Mouse (Mus musculus): ENCODE data around the gene Olfr1280. TPM values are rescaled to one million over a fixed set of nuclear protein-coding genes. Genes with fewer than 3 reads are reported as not detected.
"Not testable (repeated sequence)": the region's sequence is repeated elsewhere in the genome, so short reads cannot be mapped to it uniquely, and the experiment has no call there.

Olfr1280 gene
- polyA plus RNA-seq (2015; fragmentation: Nextera tagmentation; extraction: Ambion mirVana), result not detected in 2 replicates

DNA sequence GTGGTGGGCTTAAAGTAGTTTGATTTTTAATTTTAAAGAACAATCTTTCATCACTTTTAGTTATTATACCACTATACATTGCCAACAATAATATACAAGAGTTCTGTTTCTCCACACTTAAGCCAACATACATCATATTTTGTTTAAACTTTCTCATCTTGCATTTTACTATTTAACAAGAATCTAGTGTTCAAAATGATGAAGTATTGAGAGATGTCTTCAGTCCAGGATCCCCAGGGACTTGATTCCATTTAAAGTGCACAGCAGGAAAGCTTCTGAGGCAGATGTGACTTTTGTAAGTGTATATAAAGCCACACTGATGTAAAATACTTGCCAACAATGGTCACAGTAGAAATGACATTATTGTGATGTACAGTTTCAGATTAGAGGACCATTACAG, at the start of gene Olfr1280:
TSS of gene Olfr1280 (plus strand) at position 301 of the 400 bp plus-strand sequence.
- Histone ChIP-seq H3K4me2 (no peak within 1 kb of the TSS), H3K27ac (no peak within 1 kb of the TSS), H3K4me1 (no peaks in the 10 kb centered on the region), H3K27me3 (no peaks in the 10 kb centered on the region), H3K9ac (no peak within 1 kb of the TSS), H3K9me3 (no peaks in the 10 kb centered on the region), H3K4me3 (no peak within 1 kb of the TSS), H3K36me3 (no peaks in the 10 kb centered on the region)
- ATAC-seq (ENCODE audit: insufficient number of reproducible peaks, insufficient read depth, low FRiP score, low TSS enrichment, low read depth), result no peak

DNA sequence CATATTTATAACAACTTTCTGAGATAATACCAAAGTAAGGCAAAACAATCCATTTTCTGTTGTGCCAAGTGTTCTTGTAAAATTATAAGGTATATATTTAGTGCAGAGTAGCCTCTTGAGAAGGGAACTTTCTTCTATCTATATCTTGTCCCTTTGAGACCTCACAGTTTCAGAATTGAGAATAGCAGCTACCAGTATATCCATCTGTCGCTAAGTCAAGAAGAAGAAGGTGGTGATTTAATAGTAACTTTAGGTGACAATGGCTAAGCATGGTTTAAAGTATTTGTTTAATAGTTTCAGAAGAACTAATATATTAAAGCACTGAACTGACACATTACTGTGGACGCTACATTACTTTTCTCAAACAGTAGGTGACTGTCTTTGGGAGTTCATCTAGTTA, 39.8 kb upstream of the Olfr1280 start, which contains the start of gene Olfr1277:
TSS of gene Olfr1277 (minus strand) at position 101 of the 400 bp plus-strand sequence.
- ATAC-seq (ENCODE audit: insufficient number of reproducible peaks, insufficient read depth, low FRiP score, low TSS enrichment, low read depth), result no peak
- no peak within 1 kb of the TSS for H3K4me2 ChIP-seq
- H3K4me1 ChIP-seq, result no peaks in the 10 kb centered on the region
- no peak within 1 kb of the TSS for H3K4me3 ChIP-seq
- WGBS, result 78% methylated on average over 2 of the region's 2 CpGs
- no peaks in the 10 kb centered on the region for H3K9me3 ChIP-seq
- H3K27ac ChIP-seq, result no peak within 1 kb of the TSS
- no peak within 1 kb of the TSS for H3K9ac ChIP-seq
- H3K27me3 ChIP-seq, result no peaks in the 10 kb centered on the region
- no peaks in the 10 kb centered on the region for H3K36me3 ChIP-seq

GRCm38 (mm10) chr2:111289836-111290235, 24.0 kb upstream of the Olfr1280 start, which contains the start of gene Olfr1278:
Olfr1278 (plus strand) TSS chr2:111290136.
- no peak within 1 kb of the TSS for H3K4me3 ChIP-seq
- H3K4me2 ChIP-seq, result no peak within 1 kb of the TSS
- H3K9ac ChIP-seq, result no peak within 1 kb of the TSS
- no peaks in the 10 kb centered on the region for H3K27me3 ChIP-seq
- no peaks in the 10 kb centered on the region for H3K36me3 ChIP-seq
- H3K27ac ChIP-seq, result no peak within 1 kb of the TSS
- ATAC-seq (ENCODE audit: insufficient number of reproducible peaks, insufficient read depth, low FRiP score, low TSS enrichment, low read depth), result no peak
- no peaks in the 10 kb centered on the region for H3K9me3 ChIP-seq
- H3K4me1 ChIP-seq, result no peaks in the 10 kb centered on the region

DNA sequence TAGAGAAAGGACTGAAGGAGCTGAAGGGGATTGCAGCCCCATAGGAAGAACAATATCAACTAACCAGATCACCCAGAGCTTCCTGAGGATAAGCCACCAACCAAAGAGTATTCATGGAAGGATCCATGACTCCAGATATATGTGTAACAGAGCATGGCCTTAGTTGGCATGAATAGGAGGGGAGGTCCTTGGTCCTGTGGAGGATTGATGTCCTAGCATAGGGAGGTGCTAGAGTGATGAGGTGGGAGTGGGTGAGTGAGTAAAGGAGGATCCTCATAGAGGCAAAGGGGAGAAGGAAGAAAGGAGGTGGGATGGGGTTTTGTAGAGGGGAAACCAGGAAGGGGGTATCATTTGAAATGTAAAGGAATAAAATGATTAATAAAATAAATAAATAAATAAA, 15.3 kb upstream of the Olfr1280 start:
- Histone ChIP-seq H3K27me3 (no peaks in the 10 kb centered on the region), H3K9me3 (no peaks in the 10 kb centered on the region), H3K9ac (no peak overlapping the region), H3K27ac (no peak overlapping the region), H3K4me2 (no peak overlapping the region), H3K4me1 (no peaks in the 10 kb centered on the region), H3K4me3 (no peak overlapping the region), H3K36me3 (no peaks in the 10 kb centered on the region)
- no peak for ATAC-seq (ENCODE audit: insufficient number of reproducible peaks, insufficient read depth, low FRiP score, low TSS enrichment, low read depth)

- H3K4me3 ChIP-seq, result no peak within 1 kb of the TSS
- no peaks in the 10 kb centered on the region for H3K27me3 ChIP-seq
- H3K27ac ChIP-seq, result no peak within 1 kb of the TSS
- H3K36me3 ChIP-seq, result no peaks in the 10 kb centered on the region
- no peak within 1 kb of the TSS for H3K9ac ChIP-seq
- no peak for ATAC-seq (ENCODE audit: insufficient number of reproducible peaks, insufficient read depth, low FRiP score, low TSS enrichment, low read depth)
- no peak within 1 kb of the TSS for H3K4me2 ChIP-seq
- no peaks in the 10 kb centered on the region for H3K9me3 ChIP-seq
- H3K4me1 ChIP-seq, result no peaks in the 10 kb centered on the region
Observed at GRCm38 (mm10) chr2:111300374-111300773, 13.4 kb upstream of the Olfr1280 start, which contains the start of gene Olfr1279. Olfr1279 (plus strand) TSS chr2:111300635.

DNA sequence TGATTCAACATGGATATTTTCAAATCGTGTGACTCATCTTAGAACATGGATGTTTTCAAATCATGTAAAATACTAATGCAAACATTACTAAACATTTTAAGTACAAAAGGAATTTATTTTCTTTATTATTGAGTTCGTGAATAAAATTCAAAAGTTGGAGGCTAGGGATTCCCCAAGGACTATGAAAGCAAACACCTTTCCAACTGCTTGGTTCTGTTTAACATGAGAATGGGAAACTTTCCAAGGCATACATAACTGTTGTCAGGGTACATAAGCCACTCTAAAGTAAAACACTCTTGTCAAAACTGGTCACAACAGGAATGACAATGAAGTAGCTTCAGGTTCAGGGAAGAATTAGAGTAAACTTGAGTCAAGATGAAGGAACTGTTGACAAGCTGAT, 12.4 kb downstream of the Olfr1280 start, which contains the start of gene Olfr1281:
TSS of gene Olfr1281 (plus strand) at position 301 of the 400 bp plus-strand sequence.
- Histone ChIP-seq H3K4me1 (no peaks in the 10 kb centered on the region), H3K4me2 (no peak within 1 kb of the TSS), H3K9ac (no peak within 1 kb of the TSS), H3K36me3 (no peaks in the 10 kb centered on the region), H3K27me3 (no peaks in the 10 kb centered on the region), H3K27ac (no peak within 1 kb of the TSS), H3K9me3 (no peaks in the 10 kb centered on the region), H3K4me3 (no peak within 1 kb of the TSS)
- no peak for ATAC-seq (ENCODE audit: insufficient number of reproducible peaks, insufficient read depth, low FRiP score, low TSS enrichment, low read depth)
- WGBS, result 65% methylated on average over 2 of the region's 2 CpGs

DNA sequence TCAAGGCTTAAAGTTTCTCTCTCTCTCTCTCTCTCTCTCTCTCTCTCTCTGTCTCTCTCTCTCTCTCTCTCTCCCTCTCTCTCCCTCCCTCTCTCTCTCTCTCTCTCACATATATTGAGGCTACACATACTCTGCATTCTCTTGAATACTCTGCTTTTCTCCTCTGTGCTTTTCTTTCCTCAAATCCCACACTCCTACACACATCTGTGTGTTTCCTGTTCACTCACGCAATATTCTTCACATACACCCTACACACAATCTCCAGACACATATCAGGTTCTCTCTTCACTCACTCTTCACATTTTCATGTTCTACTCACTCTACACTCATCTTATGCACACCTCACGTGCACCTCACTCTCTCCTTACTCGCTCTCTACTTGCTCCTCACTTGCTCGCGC, 19.9 kb downstream of the Olfr1280 start:
- not testable (repeated sequence) for H3K9me3 ChIP-seq; ATAC-seq (ENCODE audit: insufficient number of reproducible peaks, insufficient read depth, low FRiP score, low TSS enrichment, low read depth); H3K4me2 ChIP-seq; H3K27me3 ChIP-seq; H3K4me3 ChIP-seq; H3K9ac ChIP-seq; H3K36me3 ChIP-seq; H3K27ac ChIP-seq; H3K4me1 ChIP-seq
- 86% methylated on average over 5 of the region's 5 CpGs for WGBS

GRCm38 (mm10) chr2:111335976-111336375, 22.2 kb downstream of the Olfr1280 start, which contains the start of gene Olfr1282:
Olfr1282 (minus strand) TSS chr2:111336076.
- no peak within 1 kb of the TSS for H3K4me2 ChIP-seq
- H3K4me3 ChIP-seq, result no peak within 1 kb of the TSS
- no peaks in the 10 kb centered on the region for H3K27me3 ChIP-seq
- no peaks in the 10 kb centered on the region for H3K36me3 ChIP-seq
- H3K4me1 ChIP-seq, result no peaks in the 10 kb centered on the region
- H3K9me3 ChIP-seq, result no peaks in the 10 kb centered on the region
- WGBS, result 71% methylated on average over 2 of the region's 2 CpGs
- no peak for ATAC-seq (ENCODE audit: insufficient number of reproducible peaks, insufficient read depth, low FRiP score, low TSS enrichment, low read depth)
- no peak within 1 kb of the TSS for H3K27ac ChIP-seq
- no peak within 1 kb of the TSS for H3K9ac ChIP-seq

DNA sequence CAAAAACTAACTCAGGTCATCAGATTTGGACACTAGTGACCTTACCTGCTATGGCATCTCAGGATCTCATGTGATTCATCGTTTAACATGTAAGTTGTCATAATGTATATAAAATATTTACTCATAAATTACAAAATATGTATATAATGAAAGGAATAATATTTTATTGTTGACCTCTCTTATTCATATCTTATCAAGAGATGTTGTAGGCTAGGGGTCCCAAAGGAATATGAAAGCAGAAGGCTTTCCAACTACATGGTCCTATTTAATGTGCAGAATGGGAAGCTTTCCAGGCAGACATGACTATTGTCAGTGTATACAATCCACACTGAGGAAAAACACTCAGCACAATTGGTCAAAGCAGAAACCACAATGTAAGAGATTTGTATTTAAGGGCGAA, 52.7 kb downstream of the Olfr1280 start, which contains the start of gene Olfr1283:
TSS of gene Olfr1283 (plus strand) at position 301 of the 400 bp plus-strand sequence.
- Histone ChIP-seq H3K36me3 (no peaks in the 10 kb centered on the region), H3K4me1 (no peaks in the 10 kb centered on the region), H3K9ac (no peak within 1 kb of the TSS), H3K4me2 (no peak within 1 kb of the TSS), H3K9me3 (no peaks in the 10 kb centered on the region), H3K27me3 (no peaks in the 10 kb centered on the region), H3K27ac (no peak within 1 kb of the TSS), H3K4me3 (no peak within 1 kb of the TSS)
- no peak for ATAC-seq (ENCODE audit: insufficient number of reproducible peaks, insufficient read depth, low FRiP score, low TSS enrichment, low read depth)
- WGBS, result 64% methylated on average over 2 of the region's 2 CpGs

GRCm38 (mm10) chr2:111375222-111375621, 61.4 kb downstream of the Olfr1280 start, which contains the start of gene Olfr1284:
Olfr1284 (plus strand) TSS chr2:111375522.
- no peak within 1 kb of the TSS for H3K9ac ChIP-seq
- H3K27ac ChIP-seq, result no peak within 1 kb of the TSS
- WGBS, result 84% methylated on average over 1 of the region's 1 CpGs
- no peak for ATAC-seq (ENCODE audit: insufficient number of reproducible peaks, insufficient read depth, low FRiP score, low TSS enrichment, low read depth)
- no peaks in the 10 kb centered on the region for H3K36me3 ChIP-seq
- H3K9me3 ChIP-seq, result no peaks in the 10 kb centered on the region
- H3K4me1 ChIP-seq, result no peaks in the 10 kb centered on the region
- no peaks in the 10 kb centered on the region for H3K27me3 ChIP-seq
- no peak within 1 kb of the TSS for H3K4me3 ChIP-seq
- H3K4me2 ChIP-seq, result no peak within 1 kb of the TSS
